Mouse (Mus musculus): ENCODE measurements around the gene Srp9. TPM values are rescaled to one million over a fixed set of nuclear protein-coding genes. Genes with fewer than 3 reads are reported as not detected.
"Not testable (repeated sequence)": the region's sequence is repeated elsewhere in the genome, so short reads cannot be mapped to it uniquely, and the experiment has no call there.

Gene Srp9
- polyA plus RNA-seq, 1 experiment from 2014 or later: 165 TPM

DNA sequence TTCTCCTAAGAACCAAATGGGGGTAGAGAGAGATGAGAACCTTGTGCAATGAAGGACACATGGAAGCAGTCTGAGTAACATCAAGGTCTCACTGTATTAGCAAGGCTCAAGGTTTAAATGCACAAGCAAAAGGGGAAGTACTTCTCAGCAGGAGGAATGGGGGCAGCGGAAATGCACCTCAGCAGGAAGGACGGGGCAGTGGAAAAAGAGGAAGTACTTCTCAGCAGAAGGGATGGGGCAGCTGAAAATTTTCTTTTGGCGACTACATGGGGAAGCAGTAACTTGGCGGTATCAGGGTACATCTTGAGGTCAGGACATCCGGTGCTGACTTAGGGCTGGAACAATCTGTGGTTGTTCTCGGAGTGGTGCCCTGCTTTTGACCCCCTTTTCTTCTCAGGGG lies 45.7 kb downstream of the Srp9 start:
- not testable (repeated sequence) for DNase-seq (ENCODE audit: low spot score); H3K27me3 ChIP-seq (ENCODE audit: low read depth, poor library complexity, severe bottlenecking); H3K9me3 ChIP-seq (replicated peaks); H3K36me3 ChIP-seq; H3K27ac ChIP-seq (replicated peaks); H3K4me1 ChIP-seq; H3K4me3 ChIP-seq
- WGBS: 89% methylated on average over 6 of the region's 6 CpGs

DNA sequence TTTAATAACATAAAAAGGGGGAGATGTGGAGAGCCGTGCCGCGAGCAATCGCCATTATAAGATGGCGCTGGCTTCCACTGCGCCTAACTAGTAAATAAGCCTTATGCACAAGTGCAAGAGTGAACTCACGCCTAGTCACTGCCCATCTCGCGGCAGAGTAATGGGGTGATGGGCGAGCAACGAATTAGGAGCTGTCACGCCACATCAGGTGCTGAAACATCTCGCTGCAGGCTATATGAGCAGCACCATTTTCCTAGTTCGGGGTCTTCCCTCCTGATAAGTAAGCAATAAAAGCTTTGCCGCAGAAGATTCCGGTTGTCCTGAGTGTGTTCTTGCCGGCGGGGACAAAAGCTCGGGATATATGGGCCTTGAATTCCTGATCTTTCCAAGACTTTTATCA lies 52.4 kb downstream of the Srp9 start:
- WGBS: 92% methylated on average over 19 of the region's 19 CpGs
- not testable (repeated sequence) for H3K4me1 ChIP-seq; H3K4me3 ChIP-seq; DNase-seq (ENCODE audit: low spot score); H3K9me3 ChIP-seq (replicated peaks); H3K27me3 ChIP-seq (ENCODE audit: low read depth, poor library complexity, severe bottlenecking); H3K27ac ChIP-seq (replicated peaks); H3K36me3 ChIP-seq

DNA sequence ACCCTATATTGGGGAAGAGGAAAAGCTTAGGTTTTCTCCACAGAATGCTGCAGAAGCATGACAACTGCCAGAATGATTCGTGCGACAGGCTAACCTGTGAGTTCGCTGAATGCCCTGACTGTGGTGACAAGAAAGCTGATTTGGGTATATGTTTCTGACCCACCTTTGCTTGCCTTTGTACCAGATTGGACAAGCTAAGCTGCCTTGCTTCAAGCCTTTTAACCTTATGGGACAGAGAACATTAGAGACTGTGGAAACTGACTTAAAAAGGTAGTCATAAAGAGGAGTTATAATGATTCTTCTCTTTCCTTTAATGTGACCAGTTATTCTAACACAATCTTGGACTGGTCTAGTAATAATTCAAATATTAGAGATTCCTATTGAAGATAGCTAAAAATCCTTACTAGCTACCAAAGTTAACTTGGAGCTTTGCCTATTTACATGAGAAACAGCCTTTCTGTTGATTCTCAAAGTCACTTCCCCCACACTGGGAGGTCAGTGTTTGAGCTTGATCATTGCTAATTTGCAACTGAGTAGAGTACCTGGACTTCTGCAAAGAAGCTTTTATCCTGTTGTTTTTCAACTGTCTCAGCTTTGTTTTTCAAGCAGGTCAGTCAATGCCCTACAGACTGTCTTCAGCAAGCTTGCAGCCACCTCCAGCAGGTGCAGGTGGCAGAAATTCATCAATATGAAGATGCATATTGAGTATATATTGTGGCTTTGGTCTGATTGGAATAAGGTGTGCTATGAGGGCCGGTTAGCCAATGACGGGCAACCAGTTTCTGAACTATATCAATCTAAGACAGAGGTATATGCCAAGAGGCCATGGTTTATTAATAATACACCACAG lies 57.1 kb downstream of the Srp9 start:
- DNase-seq (ENCODE audit: low spot score): no peak
- WGBS: 58% methylated on average over 5 of the region's 5 CpGs
- H3K36me3 ChIP-seq: no peaks in the 10 kb centered on the region

More for the DNA sequence above, 57.1 kb downstream of the Srp9 start:
- Histone ChIP-seq H3K4me1 (no peaks in the 10 kb centered on the region), H3K27me3 (ENCODE audit: low read depth, poor library complexity, severe bottlenecking) (no peaks in the 10 kb centered on the region), H3K9me3 (replicated peaks) (no peaks in the 10 kb centered on the region), H3K4me3 (no peak overlapping the region), H3K27ac (replicated peaks) (no peak overlapping the region)

Other genes with a start within 250 kb of the Srp9 start
- 23.2 and 26.9 TPM in 2 replicates for gene Enah, start 104.7 kb upstream of the Srp9 start, polyA plus RNA-seq (2016; fragmentation: Nextera tagmentation; extraction: Ambion mirVana)
- gene Vmn1r1, start 39.7 kb downstream of the Srp9 start, polyA plus RNA-seq (2016; fragmentation: Nextera tagmentation; extraction: Ambion mirVana): not detected in 2 replicates
- 68.6 and 73.7 TPM in 2 replicates for gene Degs1, start 158.1 kb downstream of the Srp9 start, polyA plus RNA-seq (2016; fragmentation: Nextera tagmentation; extraction: Ambion mirVana)
- gene Fbxo28, start 216.9 kb downstream of the Srp9 start, polyA plus RNA-seq (2016; fragmentation: Nextera tagmentation; extraction: Ambion mirVana): 22.6 and 22.7 TPM in 2 replicates

All from midbrain, embryonic 10.5 days (tissue).